Mouse (Mus musculus): ENCODE results near the gene Fgf12. TPM values are rescaled to one million over a fixed set of nuclear protein-coding genes. Genes with fewer than 3 reads are reported as not detected.

Fgf12 gene
- polyA plus RNA-seq, 1 experiment from 2014 or later = 2.6 TPM

DNA sequence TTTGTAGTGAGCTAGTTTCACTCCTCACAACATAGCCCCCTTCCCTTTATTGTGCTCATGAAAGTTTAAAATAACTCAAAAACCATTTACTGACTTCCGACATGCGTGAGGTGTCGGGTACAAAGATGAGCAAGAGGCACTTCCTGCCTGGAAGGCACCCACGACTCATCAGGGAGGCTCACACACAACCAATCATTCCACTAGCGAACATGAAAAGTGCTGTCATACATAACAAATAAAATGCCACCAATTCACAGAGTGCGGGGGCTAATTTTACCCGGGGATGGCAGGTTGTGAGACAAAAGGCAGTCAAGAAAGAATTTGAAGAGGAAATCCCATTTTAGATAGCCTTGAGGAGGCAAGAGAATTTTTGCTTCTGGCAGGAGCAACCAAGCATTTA lies 344.6 kb downstream of the Fgf12 start:
- H3K36me3 ChIP-seq (ENCODE audit: control insufficient read depth, insufficient read depth, low read length) = no peaks in the 10 kb centered on the region
- H3K4me1 ChIP-seq (ENCODE audit: control insufficient read depth, insufficient read depth, low read length) = no peaks in the 10 kb centered on the region
- H3K27ac ChIP-seq (ENCODE audit: low read length) = no peak overlapping the region
- H3K4me2 ChIP-seq (ENCODE audit: low read depth, low read length) = no peak overlapping the region
- H3K27me3 ChIP-seq (ENCODE audit: control insufficient read depth, insufficient read depth, low read length) = no peaks in the 10 kb centered on the region
- no peak overlapping the region for H3K4me3 ChIP-seq (replicated peaks; ENCODE audit: low read length)
- no peak overlapping the region for H3K9ac ChIP-seq (ENCODE audit: low read length)
- WGBS = 70% methylated on average over 7 of the region's 7 CpGs
- ATAC-seq (ENCODE audit: insufficient read depth, low FRiP score) = no peak
- H3K9me3 ChIP-seq (replicated peaks; ENCODE audit: control insufficient read depth, low read length) = no peaks in the 10 kb centered on the region

DNA sequence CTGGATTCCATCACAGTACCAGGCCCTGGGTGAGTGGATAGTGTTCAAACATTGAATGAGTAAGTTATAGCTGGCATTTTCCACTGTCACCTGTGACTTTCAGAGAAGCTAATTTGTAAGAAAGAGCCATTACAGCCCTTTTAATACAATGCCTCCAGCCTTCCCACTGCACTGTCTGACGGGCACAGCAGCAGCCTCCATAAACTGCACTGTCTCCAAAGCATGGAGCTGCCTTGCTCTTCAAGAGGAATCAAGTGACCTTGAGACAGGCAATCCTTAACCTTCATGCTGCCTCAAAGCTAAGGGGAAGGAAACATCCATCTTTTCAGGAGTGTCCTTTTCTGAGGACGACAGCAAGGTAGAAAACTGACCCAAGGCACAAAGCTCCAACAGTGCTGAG lies 345.0 kb downstream of the Fgf12 start:
- H3K4me1 ChIP-seq (ENCODE audit: control insufficient read depth, insufficient read depth, low read length) = no peaks in the 10 kb centered on the region
- H3K27me3 ChIP-seq (ENCODE audit: control insufficient read depth, insufficient read depth, low read length) = no peaks in the 10 kb centered on the region
- WGBS = 65% methylated on average over 2 of the region's 2 CpGs
- no peaks in the 10 kb centered on the region for H3K36me3 ChIP-seq (ENCODE audit: control insufficient read depth, insufficient read depth, low read length)
- H3K4me2 ChIP-seq (ENCODE audit: low read depth, low read length) = no peak overlapping the region
- H3K9me3 ChIP-seq (replicated peaks; ENCODE audit: control insufficient read depth, low read length) = no peaks in the 10 kb centered on the region
- no peak overlapping the region for H3K9ac ChIP-seq (ENCODE audit: low read length)
- H3K27ac ChIP-seq (ENCODE audit: low read length) = no peak overlapping the region
- no peak overlapping the region for H3K4me3 ChIP-seq (replicated peaks; ENCODE audit: low read length)
- ATAC-seq (ENCODE audit: insufficient read depth, low FRiP score) = no peak

DNA sequence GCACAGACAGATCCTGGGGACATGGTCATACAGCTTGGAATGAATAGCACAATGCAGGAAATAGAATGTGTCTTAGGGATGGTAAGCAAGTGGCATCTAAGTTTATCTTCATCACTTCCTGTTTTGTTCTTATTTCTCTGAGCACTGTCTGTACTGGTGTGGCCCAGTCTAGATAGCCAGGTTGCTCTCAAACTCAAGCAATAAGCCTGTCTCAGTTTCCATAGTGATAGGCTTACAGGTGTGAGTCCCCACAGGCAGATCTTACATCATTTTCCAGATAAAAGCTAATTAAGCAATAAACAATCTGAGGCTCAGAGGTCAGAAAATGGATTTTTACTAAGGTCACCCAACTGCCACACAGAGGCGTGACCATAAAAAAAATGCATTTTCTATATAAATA lies 348.7 kb downstream of the Fgf12 start:
- no peak for ATAC-seq (ENCODE audit: insufficient read depth, low FRiP score)
- Histone ChIP-seq H3K4me2 (ENCODE audit: low read depth, low read length) (no peak overlapping the region), H3K9me3 (replicated peaks; ENCODE audit: control insufficient read depth, low read length) (no peaks in the 10 kb centered on the region), H3K36me3 (ENCODE audit: control insufficient read depth, insufficient read depth, low read length) (no peaks in the 10 kb centered on the region), H3K27me3 (ENCODE audit: control insufficient read depth, insufficient read depth, low read length) (no peaks in the 10 kb centered on the region), H3K4me3 (replicated peaks; ENCODE audit: low read length) (no peak overlapping the region), H3K4me1 (ENCODE audit: control insufficient read depth, insufficient read depth, low read length) (no peaks in the 10 kb centered on the region), H3K27ac (ENCODE audit: low read length) (no peak overlapping the region), H3K9ac (ENCODE audit: low read length) (no peak overlapping the region)
- WGBS = 67% methylated on average over 1 of the region's 1 CpGs

DNA sequence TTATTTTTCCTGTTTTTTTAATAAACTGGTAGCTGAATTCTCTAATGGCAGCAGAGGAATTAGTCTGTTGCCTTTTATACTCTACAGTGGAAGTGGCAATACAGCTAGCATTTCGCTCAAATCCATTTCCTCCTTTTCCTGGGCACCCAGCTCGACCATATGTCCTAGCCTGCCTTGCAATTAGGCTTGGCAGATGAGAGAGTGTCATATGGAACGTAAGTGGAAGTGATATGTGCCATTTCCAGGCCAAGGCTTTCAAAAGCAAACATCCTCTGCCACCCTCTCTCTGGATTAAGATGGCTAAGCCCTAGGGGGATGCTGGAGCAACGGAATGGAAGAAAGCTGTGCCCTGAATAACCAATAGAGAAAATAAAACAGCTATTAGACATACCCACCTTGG lies 350.2 kb downstream of the Fgf12 start:
- Histone ChIP-seq H3K4me3 (replicated peaks; ENCODE audit: low read length) (no peak overlapping the region), H3K4me1 (ENCODE audit: control insufficient read depth, insufficient read depth, low read length) (no peaks in the 10 kb centered on the region), H3K9me3 (replicated peaks; ENCODE audit: control insufficient read depth, low read length) (no peaks in the 10 kb centered on the region), H3K36me3 (ENCODE audit: control insufficient read depth, insufficient read depth, low read length) (no peaks in the 10 kb centered on the region), H3K27me3 (ENCODE audit: control insufficient read depth, insufficient read depth, low read length) (no peaks in the 10 kb centered on the region), H3K4me2 (ENCODE audit: low read depth, low read length) (no peak overlapping the region), H3K9ac (ENCODE audit: low read length) (no peak overlapping the region), H3K27ac (ENCODE audit: low read length) (no peak overlapping the region)
- ATAC-seq (ENCODE audit: insufficient read depth, low FRiP score) = no peak
- WGBS = 66% methylated on average over 4 of the region's 4 CpGs

DNA sequence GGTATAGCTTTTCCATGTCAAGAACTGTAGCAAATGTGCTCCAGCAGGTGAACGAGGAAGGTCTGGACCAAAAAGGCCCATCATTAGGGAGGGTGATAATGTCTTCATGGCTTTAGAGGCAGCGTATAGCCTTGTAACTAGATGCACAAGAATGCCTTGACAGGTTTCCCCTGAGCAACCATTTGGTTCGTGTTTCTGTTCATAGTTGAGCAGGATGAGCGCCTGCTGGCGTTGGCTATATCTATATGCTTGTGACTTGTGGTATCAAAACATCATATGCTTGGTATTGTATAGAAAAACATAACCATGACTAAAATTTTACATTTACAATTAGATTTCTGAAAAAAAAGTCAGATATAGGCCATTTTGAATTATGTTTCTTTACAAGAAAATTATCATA lies 361.6 kb downstream of the Fgf12 start:
- Histone ChIP-seq H3K27ac (ENCODE audit: low read length) (no peak overlapping the region), H3K9ac (ENCODE audit: low read length) (no peak overlapping the region), H3K4me2 (ENCODE audit: low read depth, low read length) (no peak overlapping the region), H3K4me3 (replicated peaks; ENCODE audit: low read length) (no peak overlapping the region), H3K36me3 (ENCODE audit: control insufficient read depth, insufficient read depth, low read length) (no peaks in the 10 kb centered on the region), H3K9me3 (replicated peaks; ENCODE audit: control insufficient read depth, low read length) (no peaks in the 10 kb centered on the region), H3K27me3 (ENCODE audit: control insufficient read depth, insufficient read depth, low read length) (no peaks in the 10 kb centered on the region), H3K4me1 (ENCODE audit: control insufficient read depth, insufficient read depth, low read length) (no peaks in the 10 kb centered on the region)
- WGBS = 87% methylated on average over 5 of the region's 5 CpGs
- ATAC-seq (ENCODE audit: insufficient read depth, low FRiP score) = no peak

DNA sequence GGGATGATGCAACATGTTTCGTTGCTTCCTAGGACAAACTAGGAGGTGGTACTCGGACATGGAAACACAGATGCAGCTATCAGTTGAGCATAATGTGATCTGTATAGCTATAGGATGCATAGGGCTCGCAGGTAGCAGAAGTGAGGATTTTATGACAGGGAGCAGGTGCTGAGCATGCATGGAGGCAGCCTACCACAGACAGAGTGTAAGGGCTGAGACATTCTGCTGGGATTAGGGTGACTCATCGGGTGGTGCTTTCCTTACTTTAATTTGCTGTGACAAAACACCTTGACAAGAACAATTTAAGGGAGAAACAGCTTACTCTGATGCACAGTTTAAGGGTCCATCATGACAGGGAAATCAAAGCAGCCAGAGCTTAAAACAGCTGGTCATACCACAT lies 363.8 kb downstream of the Fgf12 start:
- no peaks in the 10 kb centered on the region for H3K27me3 ChIP-seq (ENCODE audit: control insufficient read depth, insufficient read depth, low read length)
- H3K4me2 ChIP-seq (ENCODE audit: low read depth, low read length) = no peak overlapping the region
- H3K9me3 ChIP-seq (replicated peaks; ENCODE audit: control insufficient read depth, low read length) = no peaks in the 10 kb centered on the region
- no peak for ATAC-seq (ENCODE audit: insufficient read depth, low FRiP score)
- no peaks in the 10 kb centered on the region for H3K36me3 ChIP-seq (ENCODE audit: control insufficient read depth, insufficient read depth, low read length)
- no peaks in the 10 kb centered on the region for H3K4me1 ChIP-seq (ENCODE audit: control insufficient read depth, insufficient read depth, low read length)
- H3K4me3 ChIP-seq (replicated peaks; ENCODE audit: low read length) = no peak overlapping the region
- WGBS = 71% methylated on average over 4 of the region's 4 CpGs
- no peak overlapping the region for H3K9ac ChIP-seq (ENCODE audit: low read length)
- no peak overlapping the region for H3K27ac ChIP-seq (ENCODE audit: low read length)

DNA sequence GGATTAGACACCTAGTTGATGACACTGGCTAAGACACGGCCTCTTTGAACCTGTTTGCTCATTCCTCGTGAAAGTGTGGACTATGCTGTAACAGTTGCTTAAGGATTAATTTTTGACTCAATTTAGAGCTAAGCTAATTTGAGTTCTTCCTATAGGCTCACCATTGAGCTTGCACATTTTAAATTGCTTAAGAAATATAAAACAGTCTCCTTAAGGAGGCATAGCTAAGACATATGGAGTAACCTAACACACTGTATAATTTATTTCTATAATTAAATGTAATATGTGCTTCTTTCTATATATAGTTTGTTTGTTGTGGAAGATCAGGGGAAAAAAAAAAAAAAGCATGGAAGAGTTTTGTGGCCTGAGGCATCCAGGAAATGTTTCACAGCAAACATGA lies 378.1 kb downstream of the Fgf12 start:
- Histone ChIP-seq H3K4me2 (ENCODE audit: low read depth, low read length) (no peak overlapping the region), H3K4me3 (replicated peaks; ENCODE audit: low read length) (no peak overlapping the region), H3K27me3 (ENCODE audit: control insufficient read depth, insufficient read depth, low read length) (no peaks in the 10 kb centered on the region), H3K36me3 (ENCODE audit: control insufficient read depth, insufficient read depth, low read length) (no peaks in the 10 kb centered on the region), H3K9me3 (replicated peaks; ENCODE audit: control insufficient read depth, low read length) (no peaks in the 10 kb centered on the region), H3K9ac (ENCODE audit: low read length) (no peak overlapping the region), H3K4me1 (ENCODE audit: control insufficient read depth, insufficient read depth, low read length) (no peaks in the 10 kb centered on the region), H3K27ac (ENCODE audit: low read length) (no peak overlapping the region)
- ATAC-seq (ENCODE audit: insufficient read depth, low FRiP score) = no peak
- 69% methylated on average over 2 of the region's 2 CpGs for WGBS

DNA sequence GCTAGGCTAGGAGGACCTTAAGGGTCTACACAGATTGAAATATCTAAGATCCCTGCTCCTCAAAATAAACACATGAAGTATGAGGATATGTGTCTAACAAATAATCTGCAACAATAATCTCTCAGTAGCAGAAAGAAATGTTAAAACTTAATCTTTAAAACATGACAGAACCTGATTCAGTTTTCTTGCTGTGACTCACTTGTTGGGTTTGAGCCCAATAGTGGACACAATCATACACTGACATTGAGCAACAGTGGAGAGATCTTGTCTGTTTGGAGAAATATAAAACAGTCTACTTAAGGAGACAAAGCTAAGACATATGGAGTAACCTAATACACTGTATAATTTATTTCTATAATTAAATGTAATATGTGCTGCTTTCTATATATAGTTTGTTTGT lies 379.6 kb downstream of the Fgf12 start:
- Histone ChIP-seq H3K27me3 (ENCODE audit: control insufficient read depth, insufficient read depth, low read length) (no peaks in the 10 kb centered on the region), H3K4me1 (ENCODE audit: control insufficient read depth, insufficient read depth, low read length) (no peaks in the 10 kb centered on the region), H3K9me3 (replicated peaks; ENCODE audit: control insufficient read depth, low read length) (no peaks in the 10 kb centered on the region), H3K4me2 (ENCODE audit: low read depth, low read length) (no peak overlapping the region), H3K4me3 (replicated peaks; ENCODE audit: low read length) (no peak overlapping the region), H3K27ac (ENCODE audit: low read length) (no peak overlapping the region), H3K9ac (ENCODE audit: low read length) (no peak overlapping the region), H3K36me3 (ENCODE audit: control insufficient read depth, insufficient read depth, low read length) (no peaks in the 10 kb centered on the region)
- no peak for ATAC-seq (ENCODE audit: insufficient read depth, low FRiP score)

DNA sequence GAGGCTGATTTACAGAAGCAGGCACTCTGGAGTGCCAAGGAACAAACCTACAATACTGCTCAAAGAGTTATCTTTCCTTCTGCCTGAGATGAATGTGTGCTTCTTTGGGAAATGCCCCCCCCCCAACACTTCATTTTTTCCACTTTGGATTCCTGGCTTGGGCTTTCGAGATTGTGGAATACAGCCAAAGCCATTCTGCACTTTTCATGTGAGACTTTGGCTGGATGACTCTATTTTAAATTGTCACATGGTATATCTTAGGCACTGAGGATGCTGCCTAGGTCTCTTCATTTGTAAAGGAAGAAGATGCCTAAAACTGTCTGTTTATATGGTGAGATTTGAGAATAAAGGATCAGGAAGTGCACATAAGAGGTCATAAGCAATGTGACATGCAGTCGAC lies 402.2 kb downstream of the Fgf12 start:
- no peak overlapping the region for H3K4me3 ChIP-seq (replicated peaks; ENCODE audit: low read length)
- no peaks in the 10 kb centered on the region for H3K4me1 ChIP-seq (ENCODE audit: control insufficient read depth, insufficient read depth, low read length)
- H3K27me3 ChIP-seq (ENCODE audit: control insufficient read depth, insufficient read depth, low read length) = no peaks in the 10 kb centered on the region
- H3K9me3 ChIP-seq (replicated peaks; ENCODE audit: control insufficient read depth, low read length) = no peaks in the 10 kb centered on the region
- no peak overlapping the region for H3K4me2 ChIP-seq (ENCODE audit: low read depth, low read length)
- ATAC-seq (ENCODE audit: insufficient read depth, low FRiP score) = no peak
- 43% methylated on average over 2 of the region's 2 CpGs for WGBS
- no peaks in the 10 kb centered on the region for H3K36me3 ChIP-seq (ENCODE audit: control insufficient read depth, insufficient read depth, low read length)
- H3K27ac ChIP-seq (ENCODE audit: low read length) = no peak overlapping the region
- H3K9ac ChIP-seq (ENCODE audit: low read length) = no peak overlapping the region

DNA sequence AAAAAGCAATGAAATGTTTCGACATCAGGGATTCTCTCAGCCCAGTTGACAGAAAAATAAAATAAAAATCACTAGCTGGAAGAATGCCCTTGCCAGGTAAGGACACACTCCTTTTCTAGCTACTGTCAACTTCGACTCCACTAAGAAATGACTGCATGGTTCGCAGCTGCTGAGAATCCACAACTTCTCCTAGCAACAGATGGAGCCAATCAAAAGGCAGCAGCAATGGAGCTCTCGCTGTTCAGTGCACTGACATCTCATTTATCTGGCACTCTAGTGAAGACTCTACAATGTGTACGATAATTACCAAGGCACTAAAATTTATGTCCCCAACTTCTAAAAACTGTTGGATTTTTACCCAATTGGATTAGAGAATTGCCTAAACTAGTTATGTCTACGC lies 407.5 kb downstream of the Fgf12 start:
- H3K9ac ChIP-seq (ENCODE audit: low read length) = no peak overlapping the region
- H3K36me3 ChIP-seq (ENCODE audit: control insufficient read depth, insufficient read depth, low read length) = no peaks in the 10 kb centered on the region
- no peaks in the 10 kb centered on the region for H3K4me1 ChIP-seq (ENCODE audit: control insufficient read depth, insufficient read depth, low read length)
- no peak overlapping the region for H3K27ac ChIP-seq (ENCODE audit: low read length)
- no peak overlapping the region for H3K4me3 ChIP-seq (replicated peaks; ENCODE audit: low read length)
- no peaks in the 10 kb centered on the region for H3K27me3 ChIP-seq (ENCODE audit: control insufficient read depth, insufficient read depth, low read length)
- no peaks in the 10 kb centered on the region for H3K9me3 ChIP-seq (replicated peaks; ENCODE audit: control insufficient read depth, low read length)
- ATAC-seq (ENCODE audit: insufficient read depth, low FRiP score) = no peak
- 39% methylated on average over 6 of the region's 6 CpGs for WGBS
- H3K4me2 ChIP-seq (ENCODE audit: low read depth, low read length) = no peak overlapping the region
